Mouse (Mus musculus) heart, embryonic 10.5 days (tissue): ENCODE measurements around the gene Isoc2b. TPM values are rescaled to one million over a fixed set of nuclear protein-coding genes. Genes with fewer than 3 reads are reported as not detected.
"Not testable (repeated sequence)": the region's sequence is repeated elsewhere in the genome, so short reads cannot be mapped to it uniquely, and the experiment has no call there.

ENCODE experiments used
- DNase-seq: peaks from one replicate; pipeline ENCODE4 v3.0.0-alpha.2; 2017; ENCODE audit warnings: low spot score
- H3K27ac ChIP-seq: fragments of 300-500 bp; sonication (generic); 2 replicates; pipeline ENCODE4 v1.5.1; 2016; ENCODE audit warnings: mild to moderate bottlenecking
- H3K27me3 ChIP-seq: fragments of 300-500 bp; sonication (generic); 2 replicates; pipeline ENCODE4 v1.6.1; 2016; ENCODE audit warnings: mild to moderate bottlenecking; ENCODE audit not compliant: poor library complexity, insufficient read depth, severe bottlenecking
- H3K36me3 ChIP-seq: fragments of 300-500 bp; sonication (generic); 2 replicates; pipeline ENCODE4 v1.6.1; 2016; ENCODE audit warnings: mild to moderate bottlenecking, moderate library complexity
- H3K4me1 ChIP-seq: fragments of 300-500 bp; sonication (generic); 2 replicates; pipeline ENCODE4 v1.6.1; 2016; ENCODE audit warnings: mild to moderate bottlenecking
- H3K4me3 ChIP-seq: fragments of 300-500 bp; sonication (generic); 2 replicates; pipeline ENCODE4 v1.5.1; 2016; ENCODE audit warnings: mild to moderate bottlenecking, moderate library complexity
- H3K9me3 ChIP-seq: fragments of 300-500 bp; sonication (generic); 2 replicates; pipeline ENCODE4 v1.6.1; 2016; ENCODE audit warnings: mild to moderate bottlenecking, moderate library complexity
- WGBS: fragments of 180-500 bp; shearing (Covaris S2); methylation state at CpG from one replicate; pipeline ENCODE4 v1.1.7; 2016; 5-methylcytosine and 5-hydroxymethylcytosine counted together
- polyA plus RNA-seq: library from polyadenylated mRNA; unstranded; fragments of >200 nt; fragmentation: Nextera tagmentation; extraction: Ambion mirVana; gene quantifications from 2 replicates; pipeline ENCODE4 v1.2.1, GENCODE M21; 2016

Isoc2b gene
- polyA plus RNA-seq, 1 experiment from 2014 or later = 3.9 TPM

- Histone ChIP-seq H3K4me3 (peak overlapping the region; percentile 51), H3K27me3 (peaks cover 6% of the 10 kb centered on the region; the same call in 1 of the 2 replicates), H3K36me3 (no peaks in the 10 kb centered on the region), H3K27ac (peak overlapping the region; percentile 87), H3K4me1 (peaks cover 12% of the 10 kb centered on the region), H3K9me3 (peaks cover 3% of the 10 kb centered on the region)
- DNase-seq = no peak
- WGBS = 7% methylated on average over 19 of the region's 19 CpGs
Observed at GRCm38 (mm10) chr7:4899649-4900522, 29.8 kb upstream of the Isoc2b start.

- peaks cover 6% of the 10 kb centered on the region; the same call in 1 of the 2 replicates for H3K27me3 ChIP-seq
- peaks cover 12% of the 10 kb centered on the region for H3K4me1 ChIP-seq
- H3K4me3 ChIP-seq = peak overlapping the region; percentile 51
- H3K9me3 ChIP-seq = peaks cover 3% of the 10 kb centered on the region
- no peaks in the 10 kb centered on the region for H3K36me3 ChIP-seq
- H3K27ac ChIP-seq = peak overlapping the region; percentile 87
- WGBS = 15% methylated on average over 17 of the region's 18 CpGs
- no peak for DNase-seq
Observed at GRCm38 (mm10) chr7:4898851-4899648, 29.0 kb upstream of the Isoc2b start.

- Histone ChIP-seq H3K36me3 (peaks cover 8% of the 10 kb centered on the region; the same call in 1 of the 2 replicates), H3K27ac (no peak overlapping the region), H3K4me3 (no peak overlapping the region), H3K9me3 (no peaks in the 10 kb centered on the region), H3K4me1 (peaks cover 12% of the 10 kb centered on the region), H3K27me3 (peaks cover 6% of the 10 kb centered on the region; the same call in 1 of the 2 replicates)
- DNase-seq = no peak
- WGBS = 62% methylated on average over 11 of the region's 11 CpGs
Observed at GRCm38 (mm10) chr7:4895186-4895585, 25.1 kb upstream of the Isoc2b start.

- H3K9me3 ChIP-seq = no peaks in the 10 kb centered on the region
- no peaks in the 10 kb centered on the region for H3K27me3 ChIP-seq
- H3K27ac ChIP-seq = no peak overlapping the region
- no peak for DNase-seq
- 76% methylated on average over 4 of the region's 4 CpGs for WGBS
- no peaks in the 10 kb centered on the region for H3K4me1 ChIP-seq
- H3K4me3 ChIP-seq = no peak overlapping the region
- peaks cover 8% of the 10 kb centered on the region; the same call in 1 of the 2 replicates for H3K36me3 ChIP-seq
Observed at GRCm38 (mm10) chr7:4886680-4887079, 16.6 kb upstream of the Isoc2b start.

GRCm38 (mm10) chr7:4879036-4879435, 9.0 kb upstream of the Isoc2b start:
- not testable (repeated sequence) for H3K27me3 ChIP-seq, H3K36me3 ChIP-seq, H3K4me3 ChIP-seq, DNase-seq, H3K4me1 ChIP-seq, H3K27ac ChIP-seq, H3K9me3 ChIP-seq
- WGBS = 80% methylated on average over 1 of the region's 1 CpGs

- no peak for DNase-seq
- Histone ChIP-seq H3K36me3 (peaks cover 3% of the 10 kb centered on the region; the same call in 1 of the 2 replicates), H3K4me1 (peaks cover 8% of the 10 kb centered on the region), H3K27ac (no peak overlapping the region), H3K4me3 (no peak overlapping the region), H3K27me3 (no peaks in the 10 kb centered on the region), H3K9me3 (no peaks in the 10 kb centered on the region)
Observed at GRCm38 (mm10) chr7:4878186-4878585, 8.1 kb upstream of the Isoc2b start.

- Histone ChIP-seq H3K4me1 (peaks cover 8% of the 10 kb centered on the region), H3K9me3 (no peaks in the 10 kb centered on the region), H3K27me3 (no peaks in the 10 kb centered on the region), H3K36me3 (no peaks in the 10 kb centered on the region), H3K27ac (peak overlapping the region; percentile 78), H3K4me3 (peak overlapping the region; percentile 66)
- DNase-seq = no peak
- WGBS = 11% methylated on average over 11 of the region's 11 CpGs
Observed at GRCm38 (mm10) chr7:4877226-4877625, 7.2 kb upstream of the Isoc2b start.

GRCm38 (mm10) chr7:4876753-4877221, 6.7 kb upstream of the Isoc2b start, which contains the start of gene Isoc2a:
TSS of gene Isoc2a (plus strand) at chr7:4877153.
- Histone ChIP-seq H3K36me3 (no peaks in the 10 kb centered on the region), H3K9me3 (no peaks in the 10 kb centered on the region), H3K4me3 (peak within 1 kb of the TSS; percentile 66), H3K4me1 (peaks cover 8% of the 10 kb centered on the region), H3K27ac (peak within 1 kb of the TSS; percentile 78), H3K27me3 (no peaks in the 10 kb centered on the region)
- WGBS = under 1% methylated on average over 22 of the region's 22 CpGs
- peak; percentile 98 for DNase-seq

GRCm38 (mm10) chr7:4866631-4867180, 3.4 kb downstream of the Isoc2b start:
- Histone ChIP-seq H3K27ac (peak overlapping the region; percentile 92), H3K9me3 (no peaks in the 10 kb centered on the region), H3K27me3 (no peaks in the 10 kb centered on the region), H3K4me3 (peak overlapping the region; percentile 74), H3K36me3 (no peaks in the 10 kb centered on the region), H3K4me1 (peaks cover 9% of the 10 kb centered on the region)
- no peak for DNase-seq
- 48% methylated on average over 10 of the region's 10 CpGs for WGBS

GRCm38 (mm10) chr7:4865579-4866493, 4.2 kb downstream of the Isoc2b start:
- no peaks in the 10 kb centered on the region for H3K9me3 ChIP-seq
- H3K4me1 ChIP-seq = peaks cover 9% of the 10 kb centered on the region
- H3K4me3 ChIP-seq = peak overlapping the region; percentile 74
- 4% methylated on average over 40 of the region's 40 CpGs for WGBS
- H3K36me3 ChIP-seq = no peaks in the 10 kb centered on the region
- DNase-seq = peak; percentile 99
- H3K27me3 ChIP-seq = no peaks in the 10 kb centered on the region
- peak overlapping the region; percentile 92 for H3K27ac ChIP-seq

- Histone ChIP-seq H3K9me3 (no peaks in the 10 kb centered on the region), H3K4me1 (peaks cover 9% of the 10 kb centered on the region), H3K36me3 (no peaks in the 10 kb centered on the region), H3K27ac (peak overlapping the region; percentile 92), H3K4me3 (peak overlapping the region; percentile 74), H3K27me3 (no peaks in the 10 kb centered on the region)
- DNase-seq = no peak
- 60% methylated on average over 5 of the region's 5 CpGs for WGBS
Observed at GRCm38 (mm10) chr7:4865090-4865489, 5.0 kb downstream of the Isoc2b start.
